Mouse (Mus musculus) heart, adult 2 months (tissue): ENCODE measurements around the gene Atp23. TPM values are rescaled to one million over a fixed set of nuclear protein-coding genes. Genes with fewer than 3 reads are reported as not detected.

Experiments used
- DNase-seq, 2 experiments: peaks; one replicate each; pipeline ENCODE4 v3.0.0; 2021
- H3K27ac ChIP-seq: fragments of 200-600 bp; 2 replicates; pipeline ENCODE4 v1.8.1; 2022
- H3K27me3 ChIP-seq: fragments of 200-500 bp; 2 replicates; pipeline ENCODE4 v1.6.1; 2012; ENCODE audit warnings: mild to moderate bottlenecking, low read length, inconsistent platforms, mixed read lengths; ENCODE audit not compliant: control insufficient read depth, insufficient read depth
- H3K36me3 ChIP-seq: fragments of 200-500 bp; 2 replicates; pipeline ENCODE4 v1.6.1; 2012; ENCODE audit warnings: low read length, inconsistent platforms; ENCODE audit not compliant: control insufficient read depth, insufficient read depth
- H3K4me1 ChIP-seq: fragments of 200-500 bp; 2 replicates; pipeline ENCODE4 v1.6.1; 2011; ENCODE audit warnings: low read length; ENCODE audit not compliant: control insufficient read depth, insufficient read depth
- H3K4me3 ChIP-seq: fragments of 200-600 bp; 2 replicates; pipeline ENCODE4 v1.8.1; 2022
- H3K79me2 ChIP-seq: fragments of 200-500 bp; replicated peaks from 2 replicates; pipeline ENCODE4 v1.6.1; 2012; ENCODE audit warnings: mild to moderate bottlenecking, inconsistent platforms, low read length, moderate library complexity, mixed read lengths; ENCODE audit not compliant: control insufficient read depth, insufficient read depth
- H3K9ac ChIP-seq: fragments of 200-500 bp; 2 replicates; pipeline ENCODE4 v1.6.1; 2012; ENCODE audit warnings: low read depth, mild to moderate bottlenecking, control low read depth, inconsistent platforms, low read length, mixed read lengths
- CTCF ChIP-seq: fragments of 200-600 bp; IDR thresholded peaks from 2 replicates; pipeline ENCODE4 v1.8.1; 2022; ENCODE audit warnings: antibody characterized with exemption, mild to moderate bottlenecking, moderate library complexity
- EP300 ChIP-seq: fragments of 200-500 bp; IDR thresholded peaks from 2 replicates; pipeline ENCODE4 v1.6.1; 2011; ENCODE audit warnings: low read depth, low read length, control low read depth; ENCODE audit not compliant: insufficient read depth
- POLR2A ChIP-seq: fragments of 200-500 bp; IDR thresholded peaks from 2 replicates; pipeline ENCODE4 v1.6.1; 2011; ENCODE audit warnings: mild to moderate bottlenecking, low read depth, low read length, control low read depth; ENCODE audit not compliant: insufficient read depth
- WGBS: fragments of 180-500 bp; shearing (Covaris S2); methylation state at CpG from one replicate; pipeline ENCODE4 v1.1.7; 2018; 5-methylcytosine and 5-hydroxymethylcytosine counted together
- intact Hi-C: fragments of 180-260 bp; cut with DNase I; formaldehyde crosslinking; loops from one replicate; pipeline ENCODE4 v1.15.1; 2025
- long read RNA-seq: library from polyadenylated mRNA; stranded (forward); transcript quantifications from one replicate; pipeline ENCODE4 v2.0.0, GENCODE M21; 2021
- polyA plus RNA-seq: library from polyadenylated mRNA; depleted of rRNA; stranded (reverse); fragments of >200 nt; gene quantifications from 2 replicates; pipeline ENCODE4 v1.2.3, GENCODE M21; 2012; rRNA removed
- total RNA-seq, 2 experiments: library from RNA; stranded (reverse); gene quantifications; 2 replicates each; pipeline ENCODE4 v1.2.3; 2021

Atp23 gene
- total RNA-seq, result 1 to 10 TPM; 4.9 to 5.5 TPM
- 5.3 and 5.5 TPM in 2 replicates for polyA plus RNA-seq
- long read RNA-seq, transcript Atp23-202 (6 exons, 1,043 nt), result major isoform, 8 of 10 reads
- long read RNA-seq, partial matches to known transcripts, result 0 of 10 reads
- long read RNA-seq, other reads (novel, unspliced or antisense), result 1 of 10 reads

- H3K9ac ChIP-seq, result peak within 1 kb of the TSS; percentile 71
These were observed at the start of gene Atp23 for GRCm38 (mm10) chr10:126900821-126901487. Atp23 (minus strand) TSS chr10:126901355.

GRCm38 (mm10) chr10:126950572-126950971 is 49.4 kb upstream of the Atp23 start:
- intact Hi-C loops, result no loop called here
- Histone ChIP-seq H3K4me3 (no peak overlapping the region), H3K4me1 (no peaks in the 10 kb centered on the region; the same call in none of the 2 replicates), H3K79me2 (no peaks in the 10 kb centered on the region), H3K27me3 (no peaks in the 10 kb centered on the region), H3K36me3 (no peaks in the 10 kb centered on the region), H3K9ac (no peak overlapping the region), H3K27ac (peak overlapping the region; percentile 74)
- peak in 1 of 2 experiments; percentile 40 for DNase-seq
- 52% methylated on average over 4 of the region's 4 CpGs for WGBS
- no peak for TF ChIP-seq CTCF
- 0 out of 2 replicates have a peak, but pooled peaks have one; percentile 38 for TF ChIP-seq EP300
- TF ChIP-seq POLR2A, result no peak

More at GRCm38 (mm10) chr10:126900821-126901487, at the start of gene Atp23:
- Histone ChIP-seq H3K4me3 (peak within 1 kb of the TSS; percentile 56), H3K27me3 (no peaks in the 10 kb centered on the region), H3K27ac (peak within 1 kb of the TSS; percentile 29), H3K36me3 (no peaks in the 10 kb centered on the region), H3K4me1 (peaks cover 1% of the 10 kb centered on the region; the same call in 1 of the 2 replicates), H3K79me2 (no peaks in the 10 kb centered on the region)
- TF ChIP-seq POLR2A (no peak), EP300 (no peak), CTCF (no peak)
- under 1% methylated on average over 56 of the region's 56 CpGs for WGBS
- intact Hi-C loops, result no loop called here
- DNase-seq, result peak; percentile 93 to 98

GRCm38 (mm10) chr10:126949824-126950223 is 48.7 kb upstream of the Atp23 start:
- 36% methylated on average over 5 of the region's 5 CpGs for whole genome bisulfite sequencing
- intact Hi-C loops, result no loop called here

GRCm38 (mm10) chr10:126945531-126945930 is 44.4 kb upstream of the Atp23 start:
- intact Hi-C loops, result no loop called here
- Histone ChIP-seq H3K27ac (no peak overlapping the region), H3K4me1 (peaks cover 1% of the 10 kb centered on the region), H3K79me2 (no peaks in the 10 kb centered on the region), H3K27me3 (no peaks in the 10 kb centered on the region), H3K9ac (no peak overlapping the region), H3K4me3 (no peak overlapping the region), H3K36me3 (no peaks in the 10 kb centered on the region)
- WGBS, result 94% methylated on average over 5 of the region's 5 CpGs
- TF ChIP-seq EP300, result no peak
- no peak for TF ChIP-seq POLR2A
- TF ChIP-seq CTCF, result no peak
- no peak for DNase-seq

More at GRCm38 (mm10) chr10:126949824-126950223, 48.7 kb upstream of the Atp23 start:
- Histone ChIP-seq H3K9ac (no peak overlapping the region), H3K79me2 (no peaks in the 10 kb centered on the region), H3K27me3 (no peaks in the 10 kb centered on the region), H3K4me1 (no peaks in the 10 kb centered on the region; the same call in none of the 2 replicates), H3K4me3 (no peak overlapping the region), H3K36me3 (no peaks in the 10 kb centered on the region), H3K27ac (peak overlapping the region; percentile 74; the same call in 1 of the 2 replicates)
- no peak for TF ChIP-seq CTCF
- no peak for DNase-seq

- H3K27ac ChIP-seq, result peak overlapping the region; percentile 63
- intact Hi-C loops, result no loop called here
- 0 out of 2 replicates have a peak, but pooled peaks have one; percentile 40 for TF ChIP-seq POLR2A
- TF ChIP-seq CTCF, result no peak
- TF ChIP-seq EP300, result peak; percentile 82
- H3K27me3 ChIP-seq, result no peaks in the 10 kb centered on the region
- no peak overlapping the region for H3K4me3 ChIP-seq
- H3K4me1 ChIP-seq, result peaks cover 3% of the 10 kb centered on the region
- no peaks in the 10 kb centered on the region for H3K36me3 ChIP-seq
- peak in 1 of 2 experiments; percentile 47 for DNase-seq
- H3K9ac ChIP-seq, result peak overlapping the region; percentile 32; the same call in 1 of the 2 replicates
- WGBS, result 49% methylated on average over 7 of the region's 7 CpGs
- no peaks in the 10 kb centered on the region for H3K79me2 ChIP-seq
These were observed 39.8 kb upstream of the Atp23 start for GRCm38 (mm10) chr10:126940949-126941348.
